Mouse (Mus musculus): ENCODE results near the gene Foxred2.

- TF ChIP-seq EP300 (IDR thresholded peaks at IDR 0.05; ENCODE audit: insufficient read depth, low read depth, low read length) (no peak), CTCF (IDR thresholded peaks at IDR 0.05; ENCODE audit: low read depth, low read length) (no peak), POLR2A (IDR thresholded peaks at IDR 0.05; ENCODE audit: insufficient read depth, low read length) (no peak)
These were observed 61.6 kb downstream of the Foxred2 start for GRCm38 (mm10) chr15:77894926-77895325.

Measured in ES-Bruce4 (cell line).